Mouse (Mus musculus) left cerebral cortex, adult 18-20 months (tissue): Measurements from ENCODE around the gene Armc9. TPM values are rescaled to one million over a fixed set of nuclear protein-coding genes. Genes with fewer than 3 reads are reported as not detected.

ENCODE experiments used
- DNase-seq, 2 experiments: peaks; one replicate each; pipeline ENCODE4 v3.0.0; 2021 to 2022; ENCODE audit warnings: low spot score in 2 of 2, mixed read lengths in 1 of 2
- total RNA-seq, 2 experiments: library from RNA; stranded (reverse); gene quantifications; 2 replicates each; pipeline ENCODE4 v1.2.3; 2021

Armc9 gene
- total RNA-seq, 2 experiments from 2014 or later: 32.2 to 36.4 TPM

- no peak for DNase-seq
Observed at GRCm38 (mm10) chr1:86161061-86161460, 6.5 kb downstream of the Armc9 start.

GRCm38 (mm10) chr1:86174602-86175001 lies 20.0 kb downstream of the Armc9 start:
- no peak for DNase-seq

- no peak for DNase-seq
Observed at GRCm38 (mm10) chr1:86176066-86176465, 21.5 kb downstream of the Armc9 start.

GRCm38 (mm10) chr1:86178462-86179253 lies 24.1 kb downstream of the Armc9 start:
- peak; percentile 82 to 84 for DNase-seq

GRCm38 (mm10) chr1:86182004-86182709 lies 27.6 kb downstream of the Armc9 start:
- no peak for DNase-seq

GRCm38 (mm10) chr1:86183577-86184263 lies 29.1 kb downstream of the Armc9 start:
- no peak for DNase-seq

- DNase-seq: no peak
Observed at GRCm38 (mm10) chr1:86186762-86187161, 32.2 kb downstream of the Armc9 start.

GRCm38 (mm10) chr1:86187856-86188255 lies 33.3 kb downstream of the Armc9 start:
- DNase-seq: no peak

- no peak for DNase-seq
Observed at GRCm38 (mm10) chr1:86188271-86188670, 33.7 kb downstream of the Armc9 start.

- DNase-seq: no peak
Observed at GRCm38 (mm10) chr1:86189034-86189702, 34.6 kb downstream of the Armc9 start.

- no peak for DNase-seq
Observed at GRCm38 (mm10) chr1:86190843-86191242, 36.3 kb downstream of the Armc9 start.

- no peak for DNase-seq
Observed at GRCm38 (mm10) chr1:86194044-86194443, 39.5 kb downstream of the Armc9 start.

- peak in 1 of 2 experiments; percentile 18 for DNase-seq
Observed at GRCm38 (mm10) chr1:86198276-86198675, 43.7 kb downstream of the Armc9 start.

- no peak for DNase-seq
Observed at GRCm38 (mm10) chr1:86199026-86199425, 44.4 kb downstream of the Armc9 start.

- DNase-seq: no peak
Observed at GRCm38 (mm10) chr1:86201312-86201711, 46.7 kb downstream of the Armc9 start.

- peak; percentile 18 to 37 for DNase-seq
Observed at GRCm38 (mm10) chr1:86202617-86203219, 48.1 kb downstream of the Armc9 start.

GRCm38 (mm10) chr1:86210676-86211075 lies 56.1 kb downstream of the Armc9 start:
- no peak for DNase-seq

- no peak for DNase-seq
Observed at GRCm38 (mm10) chr1:86211498-86211897, 56.9 kb downstream of the Armc9 start.

GRCm38 (mm10) chr1:86212731-86213130 lies 58.2 kb downstream of the Armc9 start:
- DNase-seq: no peak

GRCm38 (mm10) chr1:86214158-86214557 lies 59.6 kb downstream of the Armc9 start:
- peak; percentile 85 to 88 for DNase-seq

GRCm38 (mm10) chr1:86215297-86215696 lies 60.7 kb downstream of the Armc9 start:
- no peak for DNase-seq
